Mouse (Mus musculus): ENCODE data around the gene Cyp2d9.
"Not testable (repeated sequence)": the region's sequence is repeated elsewhere in the genome, so short reads cannot be mapped to it uniquely, and the experiment has no call there.

The Cyp2d9 gene

GRCm38 (mm10) chr15:82452133-82452532 is 18.9 kb downstream of the Cyp2d9 start:
- not testable (repeated sequence) for DNase-seq

- DNase-seq = not testable (repeated sequence)
Measured at GRCm38 (mm10) chr15:82453501-82453900, 20.3 kb downstream of the Cyp2d9 start.

GRCm38 (mm10) chr15:82456086-82456790 is 23.0 kb downstream of the Cyp2d9 start:
- DNase-seq = not testable (repeated sequence)

- DNase-seq = no peak
Measured at GRCm38 (mm10) chr15:82457064-82458021, 24.1 kb downstream of the Cyp2d9 start.

- not testable (repeated sequence) for DNase-seq
Measured at GRCm38 (mm10) chr15:82459266-82459665, 26.0 kb downstream of the Cyp2d9 start.

- no peak for DNase-seq
Measured at GRCm38 (mm10) chr15:82464701-82465100, 31.5 kb downstream of the Cyp2d9 start.

- DNase-seq = not testable (repeated sequence)
Measured at GRCm38 (mm10) chr15:82494273-82494672, 61.0 kb downstream of the Cyp2d9 start.
